Mouse (Mus musculus) layer of hippocampus, adult 9-11 months (tissue): ENCODE measurements around the gene Rab1b.

Experiments
- DNase-seq: peaks from one replicate; pipeline ENCODE4 v3.0.0; 2022

Rab1b gene

DNA sequence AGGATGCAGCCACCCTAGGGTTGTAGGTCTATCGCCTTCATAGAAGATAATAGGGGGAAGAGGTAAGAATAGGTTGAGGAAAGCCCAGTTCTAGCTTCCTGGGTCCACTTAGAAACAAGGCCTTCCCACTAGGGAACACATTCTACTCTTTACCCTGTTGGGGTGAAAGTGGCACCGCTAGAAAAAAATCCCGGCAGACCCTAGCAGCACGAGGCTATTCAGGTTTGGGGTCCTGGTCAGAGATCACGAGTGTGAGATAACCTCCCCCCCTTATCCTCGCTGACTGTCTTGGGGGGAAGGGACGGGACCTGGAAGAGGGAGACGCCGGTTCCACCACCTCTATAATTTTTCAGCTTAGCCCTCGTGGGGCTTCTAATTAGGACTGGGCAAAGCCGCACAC, 35.8 kb downstream of the Rab1b start:
- no peak for DNase-seq

DNA sequence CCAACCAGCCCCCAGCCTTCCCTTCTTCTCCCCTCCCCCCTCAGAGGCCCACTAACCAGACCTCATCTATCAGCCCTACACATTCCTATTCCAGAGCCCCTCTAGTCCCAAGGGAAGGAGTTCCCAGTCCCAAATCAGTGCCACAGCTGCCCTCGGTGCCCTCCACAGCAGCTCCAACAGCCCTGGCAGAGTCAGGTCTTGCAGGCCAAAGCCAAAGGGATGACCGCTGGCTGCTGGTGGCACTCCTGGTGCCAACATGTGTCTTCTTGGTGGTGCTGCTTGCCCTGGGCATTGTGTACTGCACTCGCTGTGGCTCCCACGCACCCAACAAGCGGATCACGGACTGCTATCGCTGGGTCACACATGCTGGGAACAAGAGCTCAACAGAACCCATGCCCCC, 36.9 kb downstream of the Rab1b start:
- no peak for DNase-seq

DNA sequence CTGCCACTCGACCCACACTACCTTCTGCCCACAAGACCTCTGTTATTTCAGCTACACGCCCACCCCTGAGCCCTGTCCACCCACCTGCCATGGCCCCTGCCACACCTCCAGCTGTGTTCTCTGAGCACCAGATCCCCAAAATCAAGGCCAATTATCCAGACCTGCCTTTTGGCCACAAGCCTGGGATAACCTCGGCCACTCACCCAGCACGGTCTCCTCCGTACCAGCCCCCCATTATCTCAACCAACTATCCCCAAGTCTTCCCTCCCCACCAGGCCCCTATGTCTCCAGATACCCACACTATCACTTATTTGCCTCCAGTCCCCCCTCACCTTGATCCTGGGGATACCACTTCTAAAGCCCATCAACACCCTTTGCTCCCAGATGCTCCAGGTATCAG, 37.4 kb downstream of the Rab1b start:
- no peak for DNase-seq

DNA sequence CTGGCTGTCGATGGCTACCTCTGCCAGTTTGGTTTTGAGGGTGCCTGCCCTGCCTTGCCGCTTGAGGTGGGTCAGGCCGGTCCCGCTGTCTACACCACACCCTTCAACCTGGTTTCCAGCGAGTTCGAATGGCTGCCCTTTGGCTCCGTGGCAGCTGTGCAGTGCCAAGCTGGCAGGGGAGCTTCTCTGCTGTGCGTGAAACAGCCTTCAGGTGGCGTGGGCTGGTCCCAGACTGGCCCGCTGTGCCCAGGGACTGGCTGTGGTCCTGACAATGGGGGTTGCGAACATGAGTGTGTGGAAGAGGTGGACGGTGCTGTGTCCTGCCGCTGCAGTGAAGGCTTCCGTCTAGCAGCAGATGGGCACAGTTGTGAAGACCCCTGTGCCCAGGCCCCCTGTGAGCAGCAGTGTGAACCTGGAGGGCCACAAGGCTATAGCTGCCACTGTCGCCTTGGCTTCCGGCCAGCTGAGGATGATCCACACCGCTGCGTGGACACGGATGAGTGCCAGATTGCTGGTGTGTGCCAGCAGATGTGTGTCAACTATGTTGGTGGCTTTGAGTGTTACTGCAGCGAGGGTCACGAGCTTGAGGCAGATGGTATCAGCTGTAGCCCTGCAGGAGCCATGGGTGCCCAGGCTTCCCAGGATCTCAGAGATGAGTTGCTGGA, 38.2 kb downstream of the Rab1b start:
- no peak for DNase-seq

DNA sequence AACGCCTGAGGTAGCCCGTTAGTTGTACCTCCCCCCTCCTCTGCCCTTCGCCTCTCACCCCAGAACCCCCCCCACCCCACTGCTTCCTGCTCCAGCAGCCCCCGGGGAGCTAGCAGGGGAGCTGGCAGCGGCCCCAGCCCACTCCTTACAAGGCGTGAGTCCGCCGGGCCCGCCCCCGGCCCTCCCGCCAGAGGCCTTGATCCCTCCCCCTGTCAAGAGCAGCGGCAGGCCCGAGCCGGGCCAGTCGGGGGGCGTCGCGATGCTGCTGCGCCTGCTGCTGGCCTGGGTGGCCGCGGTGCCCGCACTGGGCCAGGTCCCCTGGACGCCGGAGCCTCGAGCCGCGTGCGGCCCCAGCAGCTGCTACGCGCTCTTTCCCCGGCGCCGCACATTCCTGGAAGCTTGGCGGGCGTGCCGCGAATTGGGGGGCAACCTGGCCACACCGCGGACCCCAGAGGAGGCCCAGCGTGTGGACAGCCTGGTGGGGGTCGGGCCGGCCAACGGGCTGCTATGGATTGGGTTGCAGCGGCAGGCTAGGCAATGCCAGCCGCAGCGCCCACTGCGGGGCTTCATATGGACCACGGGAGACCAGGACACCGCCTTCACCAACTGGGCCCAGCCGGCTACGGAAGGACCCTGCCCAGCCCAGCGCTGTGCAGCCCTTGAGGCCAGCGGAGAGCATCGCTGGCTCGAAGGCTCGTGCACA, 38.9 kb downstream of the Rab1b start, which contains the start of gene Cd248:
Gene Cd248 (plus strand): TSS at position 212 of the 703 bp plus-strand sequence.
- DNase-seq, result no peak

DNA sequence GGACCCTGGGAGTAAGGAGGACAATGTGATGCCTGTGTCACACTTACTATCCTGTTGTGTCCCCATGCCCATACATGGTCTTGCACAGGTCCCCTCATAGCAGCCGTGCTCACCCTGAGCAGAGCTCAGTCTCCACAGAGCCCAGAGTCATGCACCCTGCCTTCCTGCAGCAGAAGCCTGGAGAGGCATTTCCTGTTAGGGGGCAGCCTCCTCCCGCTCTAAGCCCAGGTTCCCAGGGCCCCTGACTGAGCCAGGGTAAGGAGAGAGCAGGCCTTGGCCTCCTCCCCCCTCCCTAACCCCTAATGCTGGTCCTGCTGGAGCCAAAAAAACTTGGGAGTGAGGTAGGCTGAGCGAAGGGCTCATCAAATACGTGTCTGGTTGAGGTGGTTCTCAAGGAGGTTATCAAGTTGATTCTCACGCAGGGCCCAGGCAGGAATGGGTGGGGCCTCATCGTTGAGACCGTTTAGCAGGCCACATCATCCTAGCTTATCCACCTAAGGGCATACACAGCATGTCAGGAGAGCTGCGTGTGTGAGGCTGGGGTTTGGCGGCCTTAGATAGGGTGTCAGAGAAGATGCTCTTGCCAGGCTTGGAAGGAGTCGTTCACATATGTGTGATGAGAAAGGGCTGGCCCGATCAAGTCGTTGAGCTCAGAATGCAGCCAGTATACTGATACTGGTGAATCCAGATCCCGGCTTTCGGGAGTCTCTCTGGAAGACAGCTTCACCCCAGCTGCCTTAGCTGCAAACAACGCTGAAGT, 39.7 kb downstream of the Rab1b start:
- DNase-seq, result no peak

DNA sequence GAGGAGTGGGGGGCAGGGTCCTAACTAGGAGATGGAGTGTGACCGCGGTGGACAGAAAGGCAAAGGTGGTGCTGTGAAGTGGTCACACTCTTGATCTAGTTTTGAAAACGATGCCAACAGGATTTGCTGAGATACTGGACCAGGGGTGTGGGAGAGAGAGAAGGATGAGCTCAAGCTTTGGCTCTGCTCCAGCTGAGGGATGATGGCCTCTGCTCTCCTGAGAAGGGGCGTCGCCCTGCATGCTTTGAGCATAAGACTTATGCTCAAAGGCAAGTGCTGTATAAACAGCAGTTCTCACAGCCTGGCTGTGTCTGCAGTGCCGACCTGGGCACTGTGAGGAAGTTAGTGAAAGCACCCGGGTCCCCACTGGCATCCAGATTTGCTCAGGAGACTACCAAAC, 41.8 kb downstream of the Rab1b start:
- DNase-seq, result no peak

DNA sequence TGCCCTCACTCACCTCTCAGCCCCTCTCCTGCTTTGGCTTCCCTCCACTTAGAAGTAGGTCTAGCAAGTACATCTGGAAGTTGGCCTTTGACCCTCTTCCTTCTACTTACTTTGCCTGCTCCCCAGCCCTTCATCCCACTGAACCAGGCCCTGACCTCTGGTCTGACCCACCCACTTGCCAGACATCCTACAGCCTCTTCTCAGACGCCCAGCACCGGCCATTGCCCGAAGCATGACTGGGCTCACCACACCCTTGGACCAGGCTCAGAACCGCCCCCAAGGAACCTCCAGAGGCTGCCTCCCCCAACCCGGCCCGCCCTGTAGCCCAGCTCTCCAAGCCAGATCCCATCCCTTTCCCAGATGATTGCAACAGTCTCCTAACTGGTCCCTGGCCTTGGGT, 44.4 kb downstream of the Rab1b start:
- DNase-seq, result no peak

DNA sequence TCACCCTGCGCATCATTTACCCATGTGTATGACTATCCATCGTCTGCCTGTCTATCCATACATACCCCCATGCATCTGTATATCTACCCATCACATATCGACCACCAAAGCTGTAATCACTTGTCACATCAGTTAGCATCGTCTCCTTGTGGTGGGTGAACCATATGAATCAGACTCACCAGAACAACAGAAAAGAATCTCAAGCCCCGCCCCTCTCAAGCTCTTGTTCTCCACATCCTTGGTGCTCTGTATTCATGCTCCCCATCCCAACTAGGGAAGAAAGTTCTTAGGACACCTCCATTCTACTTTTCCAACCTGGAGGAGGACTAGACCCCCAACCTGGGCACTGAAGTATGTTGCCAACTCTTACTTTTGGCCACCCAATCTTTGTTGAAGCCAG, 44.8 kb downstream of the Rab1b start:
- DNase-seq, result no peak

DNA sequence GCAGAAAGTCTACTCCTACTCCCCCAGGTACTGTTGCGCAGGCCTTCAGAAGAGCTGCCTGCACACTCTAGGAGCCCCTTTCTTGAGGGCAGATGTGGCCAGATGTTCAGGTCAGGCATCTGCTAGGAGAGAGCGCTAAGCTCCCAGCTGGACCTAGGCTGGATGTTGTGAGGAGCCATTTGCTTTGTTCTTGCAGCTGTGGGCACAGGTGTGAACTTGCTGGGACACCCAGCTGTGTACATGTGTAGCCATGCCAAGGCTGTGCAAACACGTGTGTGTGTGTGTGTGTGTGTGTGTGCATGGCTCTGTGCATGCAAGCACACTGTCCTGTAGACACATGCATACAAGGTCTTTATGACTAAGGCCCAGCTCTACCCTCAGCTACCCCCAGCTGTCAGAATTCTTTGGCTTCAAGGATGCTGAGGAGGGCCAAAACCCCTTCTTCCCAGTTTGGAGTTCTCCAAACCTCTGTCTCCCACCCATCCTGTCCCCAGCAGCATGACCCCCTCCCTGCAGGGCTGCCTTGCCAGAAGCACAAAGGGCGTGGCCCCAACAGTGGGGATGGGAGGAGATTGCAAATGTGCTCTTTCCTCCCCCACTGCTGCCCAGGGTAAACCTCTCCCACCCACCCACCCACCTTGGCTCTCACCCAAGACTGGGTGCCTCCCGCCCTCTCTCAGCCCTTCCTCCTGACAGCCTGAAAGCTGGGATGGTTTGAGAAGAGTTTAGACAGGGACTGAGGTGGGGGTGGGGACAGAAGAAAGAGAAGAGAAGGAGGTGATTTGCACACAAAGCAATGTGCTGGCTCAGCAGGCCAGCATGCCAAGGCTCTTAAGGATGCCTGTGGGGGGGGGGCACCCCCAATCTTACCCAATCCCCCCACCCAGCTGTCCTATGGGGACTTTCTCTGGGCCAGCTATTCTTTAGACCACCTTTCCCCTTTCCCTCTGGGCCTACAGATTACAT, 46.2 kb downstream of the Rab1b start:
- DNase-seq, result no peak

DNA sequence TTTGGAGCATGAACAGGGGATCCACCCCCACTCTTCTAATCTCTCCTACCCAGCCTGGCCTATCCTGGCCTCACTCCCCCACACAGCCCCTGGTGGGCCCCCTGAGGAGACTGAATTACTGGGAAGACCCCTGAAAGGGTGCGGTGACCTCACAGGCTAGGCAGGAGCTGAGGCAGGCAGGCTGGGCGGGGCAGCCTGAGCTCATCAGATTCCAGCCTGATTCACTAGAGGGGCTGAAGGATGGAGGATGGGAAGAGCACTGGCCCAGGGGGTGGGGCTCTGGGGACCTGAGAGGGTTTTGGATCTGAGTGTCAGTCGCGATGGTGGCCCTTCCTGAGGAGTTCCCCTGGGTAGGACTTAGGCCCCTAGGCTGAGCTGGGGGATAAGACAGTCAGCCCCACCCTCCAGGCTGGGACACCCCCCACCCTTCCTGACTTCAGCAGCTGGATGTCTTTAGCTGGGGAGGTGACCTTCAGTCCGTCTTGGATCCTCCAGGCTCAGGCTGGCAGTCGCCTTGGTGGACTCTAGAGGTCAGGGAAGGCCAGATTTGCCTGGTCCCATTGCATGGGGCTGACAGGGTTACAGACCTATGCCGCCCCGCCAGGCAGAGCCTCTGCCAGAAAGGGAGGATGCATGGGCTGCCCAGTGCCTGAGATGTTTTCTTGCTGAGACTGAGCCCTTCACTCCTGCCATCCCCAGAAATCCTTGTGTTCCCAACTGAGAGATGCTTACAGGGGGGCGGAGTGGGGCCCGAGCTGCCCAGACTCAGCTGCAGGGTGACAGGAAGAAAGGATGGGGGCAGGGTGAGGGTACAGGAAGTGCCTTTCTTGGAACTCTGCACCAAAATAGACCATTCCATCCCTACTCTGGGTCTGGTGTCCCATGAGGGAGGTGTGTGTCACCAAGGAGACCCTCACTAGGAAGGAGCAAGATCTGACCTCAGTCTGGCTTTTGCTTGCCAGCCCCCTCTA, 47.8 kb downstream of the Rab1b start:
- DNase-seq, result no peak

DNA sequence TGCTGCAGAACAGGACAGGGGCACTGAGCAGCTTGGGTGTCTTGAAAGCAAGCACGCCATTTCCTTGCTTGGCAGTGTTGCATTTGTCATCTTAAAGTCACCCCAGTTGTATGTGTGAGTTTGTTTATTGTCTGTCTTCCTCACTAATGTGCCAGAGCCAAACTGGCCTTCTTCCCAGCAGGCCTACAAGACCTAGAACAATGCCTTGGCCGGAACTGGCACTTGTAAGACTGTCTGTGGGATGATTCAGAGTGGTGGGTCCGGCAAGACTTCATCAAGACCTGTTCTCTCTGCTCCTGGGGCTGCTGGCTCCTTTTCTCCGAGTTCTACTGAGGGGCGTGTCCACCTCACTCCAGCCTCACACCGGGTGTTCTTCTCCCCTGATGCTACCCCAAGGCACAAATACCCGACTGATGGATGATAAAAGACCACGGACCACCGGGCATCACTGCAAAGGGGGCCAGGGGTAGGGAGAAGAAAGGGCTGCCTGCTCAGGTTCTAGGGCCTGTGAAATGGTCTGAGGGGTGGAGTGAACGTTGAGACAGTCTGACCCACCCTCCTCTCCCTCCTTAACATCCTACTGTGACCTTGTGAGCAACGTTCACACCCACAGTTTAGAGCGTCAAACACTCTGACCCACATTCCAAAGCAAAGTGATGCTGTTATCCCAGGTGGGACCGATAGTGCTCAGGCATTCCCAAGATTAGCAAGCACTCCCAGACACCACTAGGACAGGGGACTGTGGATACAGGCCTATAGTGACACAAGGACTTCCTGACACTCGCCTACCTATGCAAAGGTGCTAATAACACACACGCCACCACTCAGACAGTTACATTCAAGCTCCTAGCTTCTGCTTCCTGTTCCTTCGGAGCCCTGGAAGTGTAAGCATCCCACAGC, 48.7 kb downstream of the Rab1b start:
- no peak for DNase-seq

DNA sequence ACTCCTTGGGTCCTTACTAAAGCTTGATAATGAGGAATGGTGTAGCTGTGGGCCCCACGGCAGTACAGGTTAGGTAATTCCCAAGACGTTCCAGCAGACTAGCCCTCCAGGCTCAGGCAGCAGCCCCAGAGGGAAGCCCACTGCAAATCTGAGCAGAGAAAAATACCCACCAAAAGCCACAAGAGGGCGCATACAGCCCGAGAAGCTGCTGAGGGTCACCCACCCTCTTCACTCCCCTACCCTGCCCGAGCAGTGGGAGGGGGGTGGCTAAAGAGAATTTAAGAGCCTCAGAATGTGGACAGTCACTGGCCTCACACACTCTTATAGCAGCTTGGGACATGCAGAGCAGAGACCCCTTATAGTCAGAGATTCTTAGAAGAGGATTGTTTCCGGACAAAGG, 50.6 kb downstream of the Rab1b start:
- no peak for DNase-seq

DNA sequence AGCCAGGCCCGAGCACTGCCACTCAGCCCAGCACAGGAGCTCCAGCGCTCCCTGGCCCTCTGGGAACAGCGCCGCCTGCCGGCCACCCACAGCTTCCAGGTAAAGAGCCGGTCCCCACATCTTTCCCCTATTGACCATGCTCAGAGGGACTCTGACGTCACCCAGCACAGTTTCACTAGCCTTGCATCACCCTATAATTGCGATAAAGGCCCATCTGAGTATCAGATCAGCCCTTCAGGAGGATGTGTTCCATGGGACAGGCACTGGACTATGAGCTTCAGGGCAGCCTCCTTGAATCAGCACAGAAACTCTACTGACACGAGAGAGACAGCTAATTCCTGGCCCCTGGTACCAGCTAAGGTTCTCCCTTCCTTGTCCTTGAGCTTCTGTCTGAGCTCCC, 53.0 kb downstream of the Rab1b start:
- DNase-seq, result no peak

DNA sequence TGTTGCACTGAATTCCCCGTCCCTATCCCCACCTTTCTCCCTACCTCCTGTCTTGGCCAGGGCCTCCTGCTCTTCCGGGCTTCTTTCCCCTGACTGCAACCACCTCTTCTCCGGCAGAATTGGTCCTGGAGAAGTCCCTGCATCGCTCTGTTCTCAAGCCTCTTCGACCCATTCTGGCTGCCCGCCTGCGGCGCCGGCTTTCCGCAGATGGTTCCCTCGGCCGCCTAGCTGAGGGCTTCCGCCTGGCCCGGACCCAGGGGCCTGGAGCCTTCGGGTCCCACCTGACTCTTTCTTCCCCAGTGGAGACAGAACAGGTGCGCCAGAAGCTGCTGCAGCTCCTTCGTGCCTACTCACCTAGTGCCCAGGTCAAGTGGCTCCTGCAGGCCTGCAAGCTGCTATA, 54.0 kb downstream of the Rab1b start:
- no peak for DNase-seq

DNA sequence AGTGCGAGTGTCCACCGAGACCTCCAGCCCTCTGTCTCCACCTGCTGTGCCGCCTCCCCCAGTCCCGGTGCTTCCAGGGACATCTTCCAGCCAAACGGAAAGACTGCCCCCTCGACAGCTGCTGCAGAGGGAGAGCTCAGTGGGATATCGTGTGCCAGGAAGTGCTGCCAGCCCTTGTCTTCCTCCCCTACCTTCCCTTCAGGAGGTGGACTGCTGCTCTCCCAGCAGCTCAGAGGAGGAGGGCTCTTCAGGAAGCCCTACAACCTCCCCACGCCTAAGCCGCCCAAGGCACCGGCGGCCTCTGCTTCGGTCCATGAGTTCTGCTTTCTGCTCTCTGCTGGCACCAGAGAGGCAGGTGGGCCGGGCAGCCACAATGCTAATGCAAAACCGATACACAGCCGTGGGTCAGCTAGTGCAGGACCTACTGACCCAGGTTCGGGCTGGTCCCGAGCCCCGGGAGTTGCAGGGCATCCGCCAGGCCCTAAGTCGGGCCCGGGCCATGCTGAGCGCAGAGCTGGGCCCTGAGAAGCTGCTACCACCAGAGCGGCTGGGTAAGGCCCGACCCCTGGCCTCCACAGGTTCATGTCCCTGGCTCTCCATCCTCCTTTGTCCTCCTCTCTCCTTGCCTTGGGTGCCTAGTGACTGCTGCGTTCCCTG, 54.6 kb downstream of the Rab1b start:
- DNase-seq, result no peak

DNA sequence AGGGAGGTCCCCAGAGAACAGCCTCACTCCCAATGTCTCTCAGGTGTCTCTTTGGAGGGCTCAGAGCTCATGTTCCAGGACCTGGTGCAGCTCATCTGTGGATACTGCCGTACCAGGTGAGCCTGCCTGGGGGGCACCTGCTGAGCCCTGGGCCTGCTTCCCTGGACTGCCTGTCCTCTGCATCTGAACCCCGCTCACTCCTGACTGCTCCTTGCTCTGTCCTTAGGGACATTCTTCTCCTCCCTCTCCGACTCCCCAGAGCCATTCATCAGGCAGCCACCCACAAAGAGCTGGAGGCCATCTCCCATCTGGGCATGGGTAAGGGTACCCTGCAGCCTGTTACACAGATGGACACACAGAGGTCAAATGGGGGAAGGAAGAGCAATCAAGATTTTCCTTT, 55.4 kb downstream of the Rab1b start:
- DNase-seq, result no peak

DNA sequence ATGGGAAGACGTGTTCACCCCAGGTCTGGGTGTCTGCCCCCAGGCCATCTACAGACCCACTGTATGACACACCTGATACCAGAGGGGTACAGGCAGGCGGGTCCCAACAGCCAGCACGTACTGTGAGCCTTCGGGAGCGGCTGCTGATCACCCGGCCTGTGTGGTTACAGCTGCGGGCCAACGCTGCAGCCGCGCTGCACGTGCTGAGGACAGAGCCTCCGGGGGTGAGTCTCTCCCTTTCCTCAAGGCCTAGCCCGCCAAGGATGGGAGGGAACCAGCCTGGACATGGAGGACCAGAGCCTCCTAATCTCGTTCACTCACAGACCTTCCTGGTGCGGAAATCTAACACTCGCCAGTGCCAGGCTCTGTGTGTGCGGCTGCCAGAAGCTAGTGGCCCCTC, 55.8 kb downstream of the Rab1b start:
- no peak for DNase-seq

DNA sequence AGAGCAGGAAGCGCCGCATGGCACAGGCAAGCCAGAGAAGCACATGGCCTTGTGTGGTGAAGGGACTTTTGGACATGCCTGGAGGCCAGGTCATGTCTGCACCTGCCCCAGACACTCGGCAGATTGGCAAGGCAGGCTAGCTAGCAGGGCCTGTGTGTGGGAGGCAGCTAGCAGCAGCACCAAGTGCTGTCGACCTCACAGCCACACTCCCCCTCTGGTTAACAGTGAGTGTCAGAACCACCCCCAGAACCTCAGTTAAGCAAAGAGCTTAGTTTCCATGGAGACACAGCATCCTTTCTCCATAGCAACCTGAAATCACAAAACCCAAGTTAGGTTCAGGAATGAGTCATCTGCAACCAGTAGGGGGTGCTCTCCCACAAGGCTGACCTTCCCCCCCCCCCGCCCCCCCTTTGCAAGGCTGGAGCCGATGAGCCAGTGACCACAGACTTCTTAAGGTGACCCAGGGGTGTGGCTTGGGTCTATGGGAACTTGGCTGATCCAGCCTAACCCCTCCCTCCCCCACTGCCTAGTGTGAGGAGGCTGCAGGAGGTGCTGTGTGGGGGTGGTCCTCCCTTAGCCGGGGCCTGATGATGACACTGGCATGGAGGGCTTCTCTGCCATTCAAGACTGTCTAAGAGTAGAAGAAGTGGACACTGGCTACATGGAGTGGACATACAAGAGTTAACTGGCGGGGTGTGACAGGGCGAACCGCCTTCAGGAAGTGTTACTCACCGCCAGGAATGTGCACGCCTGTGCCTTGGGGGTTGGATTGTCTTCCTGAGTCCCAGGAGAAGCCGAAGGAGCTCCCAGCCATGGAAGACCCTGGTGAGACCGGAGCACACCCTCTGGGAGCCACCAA, 56.6 kb downstream of the Rab1b start, which contains the start of gene Rin1:
Gene Rin1 (plus strand): TSS at position 435 of the 859 bp plus-strand sequence.
- DNase-seq, result peak; percentile 91
